Comparison of ENCODE assay signal across 23 mouse cellular contexts in the genomic region with DNA sequence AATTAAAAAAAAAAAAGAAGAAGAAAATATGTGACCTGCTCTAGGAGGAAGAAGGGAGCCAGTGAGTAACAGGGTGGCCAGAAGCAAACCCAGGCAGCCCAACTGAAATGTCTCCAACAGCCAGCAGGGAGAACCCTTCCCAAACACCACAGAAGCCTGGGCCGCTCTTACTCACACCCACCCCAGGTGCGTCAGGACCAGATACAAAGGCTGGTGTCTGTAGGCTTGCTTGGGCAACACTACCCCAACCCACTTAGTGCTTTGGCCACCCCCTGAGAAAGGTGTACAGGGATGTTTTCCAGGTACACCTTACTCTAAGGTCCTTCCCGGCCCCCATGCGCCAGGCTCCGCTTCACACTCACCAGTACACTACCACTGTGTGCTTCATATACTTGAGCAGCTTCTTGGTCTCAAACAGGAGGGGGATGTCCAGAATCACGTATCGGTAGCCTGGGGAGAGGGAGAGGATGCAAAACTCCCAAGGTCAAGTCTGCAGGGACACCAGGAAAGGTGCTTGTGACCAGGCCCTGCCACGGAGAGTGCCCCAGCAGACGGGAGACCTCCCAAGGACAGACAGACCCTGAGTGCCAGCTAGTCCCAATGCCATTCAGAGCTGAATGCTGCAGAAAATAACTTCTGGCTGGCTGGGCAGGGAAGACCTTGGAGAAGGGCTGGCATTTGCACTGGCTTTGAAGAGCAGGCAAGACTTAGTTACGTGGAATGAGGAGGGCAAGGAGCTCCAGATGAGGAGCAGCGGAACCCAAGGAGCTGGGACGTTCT. TPM values are rescaled to one million over a fixed set of nuclear protein-coding genes. Genes with fewer than 3 reads are reported as not detected.
DNase-seq lines count a peak whose midpoint lies in the region; ATAC-seq and TF ChIP-seq lines count a peak whose summit lies in the region.
"Had no signal": no experiment of that assay in that cellular context is flagged by ENCODE, and none has a peak within 500 bp of the region (broad histone marks: within the 10 kb centered on the region; RNA-seq: fewer than 3 reads in every experiment).

No protein-coding gene starts in this region.

- no peaks in the 10 kb centered on the region for H3K9me3 ChIP-seq in liver, embryonic 13.5 days (replicated peaks)
- no peaks in the 10 kb centered on the region for H3K9me3 ChIP-seq in liver, embryonic 12.5 days (replicated peaks)
- H3K9me3 ChIP-seq: forebrain, embryonic 15.5 days; limb, embryonic 12.5 days; lung, embryonic 15.5 days; midbrain, embryonic 10.5 days; neural tube, embryonic 12.5 days; stomach, embryonic 15.5 days had no signal

- H3K36me3 ChIP-seq in liver, embryonic 13.5 days, result peaks cover 55% of the 10 kb centered on the region
- H3K36me3 ChIP-seq in liver, embryonic 12.5 days, result peaks cover 65% of the 10 kb centered on the region
- peaks cover 24% of the 10 kb centered on the region for H3K36me3 ChIP-seq in myocyte (ENCODE audit: control insufficient read depth, insufficient read depth)

- peaks cover 6% of the 10 kb centered on the region for H3K27me3 ChIP-seq in liver, embryonic 13.5 days
- peaks cover 10% of the 10 kb centered on the region for H3K27me3 ChIP-seq in liver, embryonic 12.5 days (replicated peaks)
- H3K27me3 ChIP-seq in myocyte (ENCODE audit: control insufficient read depth, insufficient read depth, insufficient read length), result no peaks in the 10 kb centered on the region
- H3K27me3 ChIP-seq: forebrain, embryonic 15.5 days; stomach, embryonic 15.5 days had no signal

- no peak for TF ChIP-seq CTCF in gastrocnemius, adult 2 months (IDR thresholded peaks at IDR 0.05)

- H3K4me2 ChIP-seq in liver, embryonic 13.5 days, result no peak overlapping the region
- H3K4me2 ChIP-seq in liver, embryonic 12.5 days, result no peak overlapping the region
- H3K4me2 ChIP-seq in myocyte (ENCODE audit: low read depth), result peak overlapping the region; percentile 80
- H3K4me2 ChIP-seq: forebrain, embryonic 15.5 days; hindbrain, embryonic 14.5 days; limb, embryonic 12.5 days; lung, embryonic 15.5 days; neural tube, embryonic 12.5 days; stomach, embryonic 15.5 days had no signal

- H3K4me1 ChIP-seq in liver, embryonic 13.5 days (replicated peaks), result peaks cover 29% of the 10 kb centered on the region
- H3K4me1 ChIP-seq in liver, embryonic 12.5 days, result peaks cover 30% of the 10 kb centered on the region
- H3K4me1 ChIP-seq: forebrain, embryonic 15.5 days had no signal

- H3K79me2 ChIP-seq in myocyte (ENCODE audit: control insufficient read depth, insufficient read depth), result peaks cover 28% of the 10 kb centered on the region

- intact Hi-C loops in gastrocnemius, adult 2 months (cut with DNase I), result no loop called here

- 0 out of 2 replicates have a peak overlapping the region, but pooled peaks have one; percentile 15 for H3K4me3 ChIP-seq in gastrocnemius, adult 2 months
- no peak overlapping the region for H3K4me3 ChIP-seq in liver, embryonic 13.5 days (replicated peaks)
- no peak overlapping the region for H3K4me3 ChIP-seq in liver, embryonic 12.5 days
- peak overlapping the region; percentile 55 for H3K4me3 ChIP-seq in myocyte
- H3K4me3 ChIP-seq: forebrain, embryonic 15.5 days; limb, embryonic 12.5 days; lung, embryonic 15.5 days; midbrain, embryonic 10.5 days; neural tube, embryonic 12.5 days; stomach, embryonic 15.5 days had no signal

- DNase-seq in gastrocnemius, adult 2 months, result no peak
- no peak for DNase-seq in gastrocnemius, postnatal 10 days
- no peak for DNase-seq in liver, embryonic 13.5 days
- DNase-seq in adrenal gland, postnatal 10 days, result peak; percentile 65
- no peak for DNase-seq in thymus, postnatal 25 days
- DNase-seq in urinary bladder, postnatal 36 days (ENCODE audit: low spot score in 2 of 2), result no peak
- DNase-seq: cerebellum, adult 18-20 months; cerebellum, postnatal 25 days; embryo, embryonic 11 days; gastrocnemius, postnatal 36 days; kidney, postnatal 4 days; thymus, adult 18-20 months had no signal

- peak overlapping the region; percentile 63; the same call in 1 of the 2 replicates for H3K9ac ChIP-seq in liver, embryonic 13.5 days
- H3K9ac ChIP-seq in liver, embryonic 12.5 days, result no peak overlapping the region
- H3K9ac ChIP-seq: forebrain, embryonic 15.5 days; hindbrain, embryonic 14.5 days; limb, embryonic 12.5 days; lung, embryonic 15.5 days; neural tube, embryonic 12.5 days; stomach, embryonic 15.5 days had no signal

- no peak for ATAC-seq in liver, embryonic 13.5 days (ENCODE audit: low read depth)
- no peak for ATAC-seq in liver, embryonic 12.5 days
- ATAC-seq: CD4-positive, CD25-positive, alpha-beta regulatory T cell, adult 4 months; forebrain, embryonic 15.5 days had no signal

- H3K27ac ChIP-seq in gastrocnemius, adult 2 months, result peak overlapping the region; percentile 67
- H3K27ac ChIP-seq in liver, embryonic 13.5 days, result no peak overlapping the region
- H3K27ac ChIP-seq in liver, embryonic 12.5 days, result no peak overlapping the region
- H3K27ac ChIP-seq: forebrain, embryonic 15.5 days; lung, embryonic 15.5 days; macrophage; neural tube, embryonic 12.5 days; stomach, embryonic 15.5 days had no signal

- no peak for TF ChIP-seq POLR2A in myocyte (IDR thresholded peaks at IDR 0.05; ENCODE audit: insufficient read length, low read depth)

- WGBS in liver, embryonic 13.5 days (ENCODE audit: insufficient replicate concordance), result 86% methylated on average over 12 of the region's 12 CpGs
- 90% methylated on average over 12 of the region's 12 CpGs for WGBS in liver, embryonic 12.5 days (ENCODE audit: insufficient replicate concordance)

- no peak overlapping the region for H3ac ChIP-seq in myocyte (ENCODE audit: control insufficient read depth, insufficient read length)

TF ChIP-seq in myocyte, 11 proteins besides CTCF, POLR2A, EP300 and RAD21:
- TF ChIP-seq SRF (IDR thresholded peaks at IDR 0.05; ENCODE audit: control insufficient read depth, insufficient read length, low read depth), result no peak
- TF ChIP-seq MYOD1 (IDR thresholded peaks at IDR 0.05; ENCODE audit: control insufficient read depth in 1 of 3, insufficient read length in 2 of 3, low read depth in 2 of 3), result no peak
- no peak for TF ChIP-seq TCF12 (IDR thresholded peaks at IDR 0.05; ENCODE audit: insufficient read depth, poor library complexity, severe bottlenecking)
- TF ChIP-seq MYOG (IDR thresholded peaks at IDR 0.05; ENCODE audit: control insufficient read depth in 1 of 3, insufficient read depth in 1 of 3, insufficient read length in 2 of 3, low read depth in 2 of 3), result no peak
- TF ChIP-seq MAX (IDR thresholded peaks at IDR 0.05; ENCODE audit: low read depth), result no peak
- no peak for TF ChIP-seq POLR2AphosphoS2 (IDR thresholded peaks at IDR 0.05; ENCODE audit: insufficient read length, low read depth)
- no peak for TF ChIP-seq USF1 (IDR thresholded peaks at IDR 0.05; ENCODE audit: low read depth)

RNA-seq across cellular contexts. Expression of a gene that starts 30.8 kb away (rescaled TPM):
- total RNA-seq in gastrocnemius, adult 2 months (2021), result 10 to 100 TPM; 43.8 to 51.9 TPM
- total RNA-seq in gastrocnemius, postnatal 10 days (2021), result 10 to 100 TPM; 41.5 to 49.7 TPM
- polyA plus RNA-seq in liver, embryonic 13.5 days (2015; fragmentation: Nextera tagmentation; extraction: Ambion mirVana), result 47.8 and 52.2 TPM in 2 replicates
- 47.9 and 54.8 TPM in 2 replicates for polyA plus RNA-seq in liver, embryonic 12.5 days (2016; fragmentation: Nextera tagmentation; extraction: Ambion mirVana)
- total RNA-seq in adrenal gland, postnatal 10 days (2021), result 10 to 100 TPM; 81.8 to 85.9 TPM
- 77.1 TPM for polyA plus RNA-seq in myocyte (2012; fragmentation: generic; extraction: Trizol)

RNA-seq across cellular contexts. Expression of a gene that starts 31.0 kb away (rescaled TPM):
- 10 to 100 TPM; 12.4 to 25.8 TPM for total RNA-seq in gastrocnemius, adult 2 months (2021)
- 10 to 100 TPM; 34.9 to 45.5 TPM for total RNA-seq in gastrocnemius, postnatal 10 days (2021)
- polyA plus RNA-seq in liver, embryonic 13.5 days (2015; fragmentation: Nextera tagmentation; extraction: Ambion mirVana), result 29.9 and 37.3 TPM in 2 replicates
- polyA plus RNA-seq in liver, embryonic 12.5 days (2016; fragmentation: Nextera tagmentation; extraction: Ambion mirVana), result 41.0 and 41.7 TPM in 2 replicates
- 10 to 100 TPM; 65.6 to 74.8 TPM for total RNA-seq in adrenal gland, postnatal 10 days (2021)
- polyA plus RNA-seq in myocyte (2012; fragmentation: generic; extraction: Trizol), result 199 TPM

RNA-seq across cellular contexts. Expression of a gene that starts 50.7 kb away (rescaled TPM):
- not detected for total RNA-seq in gastrocnemius, adult 2 months (2021)
- total RNA-seq in gastrocnemius, postnatal 10 days (2021), result under 1 TPM; 0.31 to 0.93 TPM
- 0.07 and 0.10 TPM in 2 replicates for polyA plus RNA-seq in liver, embryonic 13.5 days (2015; fragmentation: Nextera tagmentation; extraction: Ambion mirVana)
- 0.72 and 0.75 TPM in 2 replicates for polyA plus RNA-seq in liver, embryonic 12.5 days (2016; fragmentation: Nextera tagmentation; extraction: Ambion mirVana)
- 10 to 100 TPM; 31.9 to 34.6 TPM for total RNA-seq in adrenal gland, postnatal 10 days (2021)
- 0.74 TPM for polyA plus RNA-seq in myocyte (2012; fragmentation: generic; extraction: Trizol)
- polyA plus RNA-seq: CD4-positive, CD25-positive, alpha-beta regulatory T cell, adult 4 months; macrophage had no signal

Comparison
In these comparisons a context has a peak if more than half of its experiments do, and no peak if none do; other contexts are left out.
1. H3K4me3 ChIP-seq: peak in gastrocnemius, adult 2 months (single experiment) and myocyte (single experiment); none in liver, embryonic 13.5 days (single experiment) and liver, embryonic 12.5 days (single experiment).
2. RNA of a gene that starts 50.7 kb away (total RNA-seq): 31.9 to 34.6 TPM in adrenal gland, postnatal 10 days; 0.31 to 0.93 TPM in gastrocnemius, postnatal 10 days and not detected in gastrocnemius, adult 2 months; every median in the first group is over 10 times any median in the second.